Mouse (Mus musculus): ENCODE measurements around the gene Ftl1.

- no peak for TF ChIP-seq CTCF (IDR thresholded peaks at IDR 0.05)
- no peak for TF ChIP-seq EP300 (IDR thresholded peaks at IDR 0.05)
These were observed 48.9 kb upstream of the Ftl1 start for GRCm38 (mm10) chr7:45508561-45508960.

Measured in lung, postnatal 0 days (tissue).